Mouse (Mus musculus) forebrain, embryonic 13.5 days (tissue): ENCODE measurements at regions not wholly inside any gene's neighbourhood (a gene's known extent, or its start where the extent isn't known, plus 50 kb on each side); places are given as distances from the start of the nearest gene placed in this dataset.
A peak's percentile ranks its signal among the peaks of the same experiment; 100 is the strongest.
"Not testable (repeated sequence)": the region's sequence is repeated elsewhere in the genome, so short reads cannot be mapped to it uniquely, and the experiment has no call there.

ENCODE experiments used
- ATAC-seq: fragments of 200-750 bp; cut with Nextera tagmentation; 2 replicates; pipeline ENCODE4 v1.8.0; 2017
- H3K27ac ChIP-seq: fragments of 300-500 bp; sonication (generic); 2 replicates; pipeline ENCODE4 v1.5.1; 2015; ENCODE audit warnings: inconsistent platforms, mild to moderate bottlenecking, moderate library complexity
- H3K27me3 ChIP-seq: fragments of 300-500 bp; sonication (generic); 2 replicates; pipeline ENCODE4 v1.6.1; 2015; ENCODE audit warnings: mild to moderate bottlenecking, inconsistent platforms
- H3K36me3 ChIP-seq: fragments of 300-500 bp; sonication (generic); 2 replicates; pipeline ENCODE4 v1.6.1; 2015; ENCODE audit warnings: mild to moderate bottlenecking, inconsistent platforms; ENCODE audit not compliant: poor library complexity, severe bottlenecking
- H3K4me1 ChIP-seq: fragments of 300-500 bp; sonication (generic); 2 replicates; pipeline ENCODE4 v1.6.1; 2015; ENCODE audit warnings: inconsistent platforms
- H3K4me2 ChIP-seq: fragments of 300-500 bp; sonication (generic); 2 replicates; pipeline ENCODE4 v1.6.1; 2015; ENCODE audit warnings: inconsistent platforms, mild to moderate bottlenecking, moderate library complexity
- H3K4me3 ChIP-seq: fragments of 300-500 bp; sonication (generic); 2 replicates; pipeline ENCODE4 v1.5.1; 2015; ENCODE audit warnings: mild to moderate bottlenecking, inconsistent platforms
- H3K9ac ChIP-seq: fragments of 300-500 bp; sonication (generic); 2 replicates; pipeline ENCODE4 v1.6.1; 2015; ENCODE audit warnings: mild to moderate bottlenecking, inconsistent platforms
- H3K9me3 ChIP-seq: fragments of 300-500 bp; sonication (generic); replicated peaks from 2 replicates; pipeline ENCODE4 v1.6.1; 2016; ENCODE audit warnings: inconsistent platforms
- WGBS: fragments of 180-500 bp; shearing (Covaris S2); methylation state at CpG from one replicate; pipeline ENCODE4 v1.1.7; 2015; 5-methylcytosine and 5-hydroxymethylcytosine counted together

GRCm38 (mm10) chr6:13763636-13764035, 76.1 kb downstream of the Gpr85 start:
- H3K36me3 ChIP-seq, H3K27ac ChIP-seq, H3K4me3 ChIP-seq, H3K27me3 ChIP-seq, H3K9me3 ChIP-seq, ATAC-seq, H3K9ac ChIP-seq, H3K4me1 ChIP-seq, H3K4me2 ChIP-seq: not testable (repeated sequence)
- WGBS: 89% methylated on average over 4 of the region's 4 CpGs

GRCm38 (mm10) chr6:13759431-13759830, 80.3 kb downstream of the Gpr85 start:
- Histone ChIP-seq H3K27ac (no peak overlapping the region), H3K4me2 (no peak overlapping the region), H3K36me3 (no peaks in the 10 kb centered on the region), H3K9ac (no peak overlapping the region), H3K4me3 (no peak overlapping the region), H3K4me1 (no peaks in the 10 kb centered on the region), H3K27me3 (no peaks in the 10 kb centered on the region), H3K9me3 (no peaks in the 10 kb centered on the region)
- 91% methylated on average over 2 of the region's 2 CpGs for WGBS
- ATAC-seq: no peak

DNA sequence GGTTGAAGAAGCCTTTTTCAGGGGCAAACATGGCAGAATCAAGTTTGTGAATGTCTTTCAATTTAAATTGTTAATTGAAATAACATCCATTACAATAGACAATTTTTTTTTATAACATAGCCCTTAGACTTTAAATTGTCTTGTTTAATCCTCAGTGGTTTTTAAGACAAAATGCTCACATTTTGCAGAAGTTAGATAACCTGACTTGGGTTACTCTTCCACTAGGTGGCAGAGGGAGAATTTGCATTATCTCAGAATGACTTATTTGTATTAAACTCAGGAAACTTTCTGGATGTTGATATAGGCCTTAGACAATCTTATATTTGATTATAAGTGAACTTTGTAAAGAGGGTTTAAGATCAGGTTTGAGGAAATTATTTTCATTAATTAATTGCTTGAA, 80.8 kb downstream of the Gpr85 start:
- Histone ChIP-seq H3K27ac (no peak overlapping the region), H3K9ac (no peak overlapping the region), H3K27me3 (no peaks in the 10 kb centered on the region), H3K4me2 (no peak overlapping the region), H3K9me3 (no peaks in the 10 kb centered on the region), H3K4me3 (no peak overlapping the region), H3K36me3 (no peaks in the 10 kb centered on the region), H3K4me1 (no peaks in the 10 kb centered on the region)
- ATAC-seq: 0 out of 2 replicates have a peak, but pooled peaks have one; percentile 45

GRCm38 (mm10) chr6:13748931-13749638, 71.3 kb upstream of the Bmt2 start:
- no peak overlapping the region for H3K4me3 ChIP-seq
- no peak overlapping the region for H3K27ac ChIP-seq
- no peak for ATAC-seq
- 47% methylated on average over 7 of the region's 7 CpGs for WGBS
- no peak overlapping the region for H3K4me2 ChIP-seq
- H3K9me3 ChIP-seq: no peaks in the 10 kb centered on the region
- no peaks in the 10 kb centered on the region for H3K36me3 ChIP-seq
- H3K9ac ChIP-seq: no peak overlapping the region
- H3K27me3 ChIP-seq: no peaks in the 10 kb centered on the region
- peaks cover 5% of the 10 kb centered on the region for H3K4me1 ChIP-seq

DNA sequence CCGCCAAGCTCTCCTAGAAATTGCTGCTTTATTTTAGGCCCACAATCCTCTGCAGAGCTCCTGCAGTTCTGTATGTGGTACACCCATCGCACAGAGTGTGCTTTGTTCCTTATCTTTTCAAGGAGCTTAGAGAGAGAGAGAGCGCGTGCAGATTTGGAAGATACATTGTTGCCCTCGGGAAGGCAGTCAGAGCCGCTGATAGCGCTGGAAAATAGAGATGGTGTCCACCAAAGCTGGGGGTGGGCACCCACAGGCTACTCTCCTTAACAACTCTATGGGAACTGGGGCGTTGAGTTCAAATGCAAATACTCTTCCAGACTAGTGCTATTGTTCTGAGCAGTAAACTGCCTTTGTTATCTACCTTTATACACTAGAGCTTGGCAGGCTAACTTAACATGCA, 70.2 kb upstream of the Bmt2 start:
- Histone ChIP-seq H3K9ac (no peak overlapping the region), H3K27ac (no peak overlapping the region), H3K36me3 (no peaks in the 10 kb centered on the region), H3K27me3 (no peaks in the 10 kb centered on the region), H3K4me1 (peaks cover 5% of the 10 kb centered on the region), H3K9me3 (no peaks in the 10 kb centered on the region), H3K4me2 (peak overlapping the region; percentile 28), H3K4me3 (no peak overlapping the region)
- peak; percentile 46; the same call in 1 of the 2 replicates for ATAC-seq
- 6% methylated on average over 8 of the region's 8 CpGs for WGBS

GRCm38 (mm10) chr6:13746577-13747482, 69.1 kb upstream of the Bmt2 start:
- no peak overlapping the region for H3K4me3 ChIP-seq
- no peak overlapping the region for H3K27ac ChIP-seq
- H3K9ac ChIP-seq: no peak overlapping the region
- H3K36me3 ChIP-seq: no peaks in the 10 kb centered on the region
- H3K27me3 ChIP-seq: no peaks in the 10 kb centered on the region
- H3K4me1 ChIP-seq: peaks cover 5% of the 10 kb centered on the region
- no peak overlapping the region for H3K4me2 ChIP-seq
- no peaks in the 10 kb centered on the region for H3K9me3 ChIP-seq
- no peak for ATAC-seq
- WGBS: 89% methylated on average over 8 of the region's 8 CpGs
